Mouse (Mus musculus) myocyte (in vitro differentiated cells): ENCODE results near the gene Cttnbp2nl.

Experiments
- CEBPB ChIP-seq: IDR thresholded peaks from 2 replicates; pipeline ENCODE4 v1.6.1; 2011; ENCODE audit warnings: mild to moderate bottlenecking, moderate library complexity; ENCODE audit not compliant: poor library complexity, insufficient read depth, severe bottlenecking
- MAX ChIP-seq: IDR thresholded peaks from one replicate; pipeline ENCODE4 v1.6.1; 2011; ENCODE audit warnings: low read depth, mild to moderate bottlenecking, control low read depth
- POLR2A ChIP-seq: IDR thresholded peaks from one replicate; pipeline ENCODE4 v1.6.1; 2011; ENCODE audit warnings: low read depth, mild to moderate bottlenecking, control low read depth, moderate library complexity; ENCODE audit not compliant: insufficient read length
- POLR2AphosphoS2 ChIP-seq: IDR thresholded peaks from one replicate; pipeline ENCODE4 v1.6.1; 2011; ENCODE audit warnings: low read depth, control low read depth; ENCODE audit not compliant: insufficient read length
- REST ChIP-seq: IDR thresholded peaks from one replicate; pipeline ENCODE4 v1.6.1; 2011; ENCODE audit warnings: mild to moderate bottlenecking, control low read depth, moderate library complexity; ENCODE audit not compliant: insufficient read depth, insufficient read length
- TCF12 ChIP-seq: IDR thresholded peaks from one replicate; pipeline ENCODE4 v1.6.1; 2011; ENCODE audit warnings: mild to moderate bottlenecking, control low read depth; ENCODE audit not compliant: poor library complexity, insufficient read depth, severe bottlenecking
- USF1 ChIP-seq: IDR thresholded peaks from one replicate; pipeline ENCODE4 v1.6.1; 2011; ENCODE audit warnings: low read depth, mild to moderate bottlenecking, control low read depth, moderate library complexity

GRCm38 (mm10) chr3:104994415-104994841 lies 58.5 kb downstream of the Cttnbp2nl start:
- no peak for TF ChIP-seq POLR2A
- no peak for TF ChIP-seq TCF12
- TF ChIP-seq MAX, result no peak
- no peak for TF ChIP-seq POLR2AphosphoS2
- TF ChIP-seq CEBPB, result no peak
- TF ChIP-seq REST, result no peak
- TF ChIP-seq USF1, result no peak
